Mouse (Mus musculus) fat pad, adult 2 months (tissue): ENCODE measurements around the gene Slmap.
"Not testable (repeated sequence)": the region's sequence is repeated elsewhere in the genome, so short reads cannot be mapped to it uniquely, and the experiment has no call there.

ENCODE experiments used
- DNase-seq: peaks from one replicate; pipeline ENCODE4 v3.0.0-alpha.2; 2011; ENCODE audit warnings: low read depth, low spot score; ENCODE audit errors: extremely low read depth

Slmap gene

GRCm38 (mm10) chr14:26533267-26533666 lies 1.5 kb downstream of the Slmap start:
- no peak for DNase-seq

- no peak for DNase-seq
Measured at GRCm38 (mm10) chr14:26532752-26533151, 2.0 kb downstream of the Slmap start.

GRCm38 (mm10) chr14:26531410-26532313 lies 3.1 kb downstream of the Slmap start:
- DNase-seq, result no peak

DNA sequence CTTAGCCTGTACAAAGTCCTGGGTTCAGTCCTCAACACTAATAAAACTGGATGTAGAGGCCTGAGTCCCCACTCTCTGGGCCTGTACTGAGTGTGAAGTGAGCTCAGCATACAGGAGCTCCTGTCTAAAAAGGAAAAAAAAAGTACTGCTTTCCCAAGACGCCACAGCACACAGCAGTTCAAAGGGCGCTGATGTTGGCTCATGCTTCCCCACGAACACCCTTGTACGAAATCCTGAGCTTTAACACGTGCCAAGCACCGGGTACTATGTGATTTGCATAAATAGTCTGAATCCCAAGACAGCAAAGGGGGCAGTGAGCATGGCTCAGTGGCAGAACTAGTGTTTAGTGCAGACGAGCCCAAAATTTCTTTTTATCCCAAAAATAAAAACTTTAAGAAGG lies 4.4 kb downstream of the Slmap start:
- DNase-seq, result no peak

DNA sequence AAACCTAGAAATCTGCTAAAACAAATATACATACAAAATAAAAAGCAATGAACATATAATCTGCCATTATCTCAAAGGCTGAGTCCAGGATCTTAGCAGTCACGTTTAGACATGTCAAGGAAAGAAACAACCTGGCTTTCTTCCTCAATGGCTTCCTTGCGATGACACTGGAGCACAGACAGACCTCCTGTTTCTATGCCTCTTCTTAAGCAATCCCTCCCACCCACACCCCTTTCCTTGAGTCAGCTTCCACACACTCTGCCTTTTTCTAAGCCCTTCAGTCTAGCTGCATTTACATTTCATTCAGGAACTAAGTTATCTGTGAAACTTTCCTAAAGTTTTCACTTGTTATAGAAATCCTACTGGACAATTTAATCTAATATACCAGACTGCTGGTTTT lies 6.4 kb downstream of the Slmap start:
- DNase-seq, result peak; percentile 86

DNA sequence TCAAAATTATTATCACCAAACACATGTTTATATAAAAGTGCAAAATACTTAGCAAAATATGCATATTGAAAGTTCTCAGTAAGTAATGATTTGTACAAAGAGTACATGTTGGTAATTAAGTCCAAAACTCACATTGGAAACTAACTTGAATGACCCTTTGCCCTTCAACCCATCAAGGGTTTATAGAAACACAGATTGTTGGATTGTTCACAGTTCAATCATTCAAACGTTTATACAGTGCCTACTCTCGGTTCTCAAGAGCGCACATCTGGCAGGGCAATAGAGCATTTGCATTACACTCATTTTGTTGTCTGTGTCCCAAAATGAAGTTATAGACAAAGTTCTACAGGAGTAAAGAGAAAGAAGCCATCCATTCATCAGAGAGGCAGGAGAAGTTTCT lies 8.8 kb downstream of the Slmap start:
- DNase-seq, result no peak

GRCm38 (mm10) chr14:26523082-26523481 lies 11.6 kb downstream of the Slmap start:
- no peak for DNase-seq

- DNase-seq, result no peak
Measured at GRCm38 (mm10) chr14:26519831-26520230, 14.9 kb downstream of the Slmap start.

DNA sequence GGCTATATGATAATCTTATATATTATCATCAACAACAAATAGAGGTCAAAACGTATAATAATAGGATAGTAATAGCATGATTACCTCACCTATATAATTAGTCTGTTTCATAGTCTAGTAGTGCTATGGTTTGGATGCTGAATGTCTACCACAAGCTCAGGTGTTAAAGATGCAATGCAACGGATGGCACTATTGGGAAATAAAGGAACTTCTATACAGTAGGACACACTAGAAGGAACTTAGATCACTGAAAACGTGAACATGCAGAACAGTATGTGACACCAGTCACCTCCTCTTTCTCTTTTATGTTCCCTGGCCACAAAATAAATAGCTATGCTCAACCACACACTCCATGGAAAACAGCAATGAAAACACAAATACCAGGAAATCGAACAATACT lies 16.9 kb downstream of the Slmap start:
- DNase-seq, result no peak

GRCm38 (mm10) chr14:26516232-26516631 lies 18.5 kb downstream of the Slmap start:
- DNase-seq, result not testable (repeated sequence)

DNA sequence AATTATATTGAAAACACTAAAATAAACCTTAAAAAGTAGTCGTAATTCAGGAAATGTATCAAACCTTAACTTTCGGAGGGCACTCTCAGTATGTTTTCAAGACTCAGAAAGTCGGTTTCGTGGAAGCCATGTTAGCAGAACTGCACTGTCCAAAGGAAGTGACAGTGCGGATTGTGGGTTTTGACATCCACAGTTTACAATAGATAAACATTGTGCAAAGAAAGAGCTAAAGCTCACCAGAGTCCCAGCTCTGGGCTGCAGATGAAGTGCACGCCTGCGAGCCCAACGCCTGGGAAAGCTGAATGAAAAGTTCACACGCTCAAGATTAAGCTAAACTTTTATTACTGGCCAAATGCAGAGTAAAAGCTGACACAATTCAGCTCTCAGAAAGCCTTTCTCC lies 18.9 kb downstream of the Slmap start:
- no peak for DNase-seq

GRCm38 (mm10) chr14:26510545-26510944 lies 24.2 kb downstream of the Slmap start:
- no peak for DNase-seq

DNA sequence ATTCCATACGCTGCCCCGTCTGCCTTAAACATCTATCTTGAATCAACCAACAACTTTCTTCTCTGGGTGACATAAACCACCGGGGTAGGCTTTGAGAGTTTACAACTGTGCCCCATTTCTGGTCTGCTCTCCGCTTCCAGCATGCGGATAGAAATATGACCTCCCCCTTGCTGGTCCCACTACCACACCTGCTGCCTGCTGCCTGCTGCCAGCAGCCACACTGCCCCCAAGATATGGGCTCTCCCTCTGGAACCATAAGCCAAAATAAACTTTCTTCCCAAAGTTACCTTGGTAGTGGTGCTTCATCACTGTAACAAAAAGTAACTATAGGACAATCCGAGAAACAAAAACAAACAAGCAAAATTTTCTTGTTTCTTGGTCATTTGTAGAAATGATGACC lies 26.6 kb downstream of the Slmap start:
- DNase-seq, result no peak

DNA sequence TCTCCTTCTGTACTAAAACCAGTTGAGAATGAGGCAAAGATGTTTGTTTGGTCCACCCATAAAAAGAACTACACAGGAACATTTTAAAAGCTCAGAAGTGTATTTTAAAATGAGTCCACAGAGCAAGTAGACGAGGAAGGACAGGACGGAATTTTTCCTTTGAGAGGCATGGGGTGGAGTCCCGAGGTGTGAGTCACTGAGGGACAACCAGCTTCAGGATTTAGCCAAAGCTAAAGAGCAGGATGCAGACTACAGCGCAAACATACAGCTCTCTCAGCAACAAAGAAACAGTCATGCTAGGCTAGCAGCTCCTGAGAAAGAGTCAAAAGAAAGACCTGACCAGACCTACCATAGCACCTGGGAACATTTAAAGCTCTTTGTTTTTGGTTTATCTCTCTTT lies 27.4 kb downstream of the Slmap start:
- no peak for DNase-seq

DNA sequence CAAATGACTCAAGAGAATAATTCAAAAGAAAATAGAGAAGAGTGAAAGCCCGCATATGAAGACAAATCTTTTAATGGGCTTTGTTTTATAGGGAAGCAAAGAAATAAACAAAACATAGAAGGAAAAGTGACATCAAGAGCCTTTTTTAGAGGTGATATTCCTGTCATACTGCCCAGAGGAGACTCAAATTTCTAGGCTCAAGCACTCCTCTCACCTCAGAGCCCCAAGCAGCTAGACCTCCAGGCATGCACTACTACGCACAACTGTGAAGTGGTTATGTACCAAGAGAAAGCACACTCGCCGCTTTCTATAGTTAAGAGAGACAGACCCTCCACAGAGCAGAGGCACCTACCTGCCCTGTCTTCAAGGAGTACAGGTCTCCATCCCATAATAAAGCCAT lies 30.2 kb downstream of the Slmap start:
- DNase-seq, result no peak

DNA sequence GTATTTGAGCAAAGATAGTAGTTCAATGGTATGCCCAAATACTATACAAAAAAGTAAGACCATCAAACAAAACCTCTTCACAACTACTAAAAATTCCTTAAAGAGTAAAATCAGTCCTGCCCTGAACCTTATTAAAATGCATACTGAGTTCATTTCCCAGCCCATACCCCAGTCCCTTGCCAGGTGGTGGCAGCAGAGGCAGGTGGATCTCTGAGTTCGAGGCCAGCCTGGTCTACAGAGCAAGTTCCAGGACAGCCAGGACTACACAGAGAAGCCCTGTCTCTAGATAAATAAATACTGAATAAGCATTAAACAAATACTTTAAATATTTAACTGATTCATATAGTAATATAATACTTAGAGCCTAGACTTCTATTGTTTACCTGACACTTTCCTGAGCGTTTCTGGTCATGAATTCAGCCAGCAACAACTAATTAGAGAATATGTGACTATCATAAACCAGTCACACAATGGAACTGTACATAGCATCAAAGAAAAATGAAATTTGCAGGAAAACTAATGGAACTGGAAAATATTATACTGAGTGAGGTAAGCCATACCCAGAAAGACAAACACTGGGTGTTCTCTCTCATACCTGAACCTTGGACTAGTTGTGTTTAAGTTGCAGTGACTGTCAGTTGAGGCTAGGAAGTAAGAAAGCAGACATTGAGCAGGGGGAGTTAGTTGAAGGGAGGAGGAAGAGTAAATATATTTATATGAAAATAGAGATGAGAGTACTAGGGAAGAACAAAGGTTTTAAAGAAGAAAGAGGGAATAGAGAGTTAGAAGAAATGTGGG lies 34.4 kb downstream of the Slmap start:
- DNase-seq, result no peak

DNA sequence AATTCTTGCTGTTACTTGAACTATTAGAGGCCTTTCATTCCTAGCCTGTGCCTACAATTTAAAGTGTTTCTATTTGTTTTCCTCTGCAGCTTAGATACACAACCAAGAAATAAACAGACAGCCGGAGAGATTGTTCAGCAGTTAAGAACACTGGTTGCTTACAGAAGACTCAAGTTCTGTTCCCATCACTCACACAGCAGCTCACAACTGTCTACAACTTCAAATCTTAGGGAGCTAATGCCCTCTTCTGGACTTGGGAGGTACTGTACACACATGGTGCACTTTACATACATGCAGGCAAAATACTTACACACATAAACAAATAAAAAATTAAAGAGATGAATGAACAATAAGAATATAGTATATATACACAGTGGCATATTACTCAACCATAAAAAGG lies 39.7 kb downstream of the Slmap start:
- DNase-seq, result no peak

DNA sequence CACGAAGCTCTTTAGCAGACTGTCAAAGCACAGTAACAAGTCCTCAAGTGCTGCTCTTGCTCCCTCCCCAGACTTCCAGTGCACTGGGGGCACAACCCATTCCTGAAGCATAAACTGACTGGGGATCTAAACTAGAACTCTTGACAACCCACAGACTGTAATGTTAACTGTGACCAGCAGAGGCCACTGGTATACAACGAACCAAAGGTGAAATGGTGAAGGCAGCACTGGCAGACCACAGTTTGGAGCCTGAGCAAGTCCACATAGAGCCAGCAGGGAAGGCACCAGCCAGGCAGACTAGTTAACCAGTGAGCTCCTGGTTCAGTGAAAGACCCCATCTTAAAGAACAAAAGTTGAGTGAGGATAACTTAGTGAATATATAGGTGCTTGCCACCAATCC lies 43.6 kb downstream of the Slmap start:
- DNase-seq, result no peak

GRCm38 (mm10) chr14:26488329-26489020 lies 46.3 kb downstream of the Slmap start:
- no peak for DNase-seq

DNA sequence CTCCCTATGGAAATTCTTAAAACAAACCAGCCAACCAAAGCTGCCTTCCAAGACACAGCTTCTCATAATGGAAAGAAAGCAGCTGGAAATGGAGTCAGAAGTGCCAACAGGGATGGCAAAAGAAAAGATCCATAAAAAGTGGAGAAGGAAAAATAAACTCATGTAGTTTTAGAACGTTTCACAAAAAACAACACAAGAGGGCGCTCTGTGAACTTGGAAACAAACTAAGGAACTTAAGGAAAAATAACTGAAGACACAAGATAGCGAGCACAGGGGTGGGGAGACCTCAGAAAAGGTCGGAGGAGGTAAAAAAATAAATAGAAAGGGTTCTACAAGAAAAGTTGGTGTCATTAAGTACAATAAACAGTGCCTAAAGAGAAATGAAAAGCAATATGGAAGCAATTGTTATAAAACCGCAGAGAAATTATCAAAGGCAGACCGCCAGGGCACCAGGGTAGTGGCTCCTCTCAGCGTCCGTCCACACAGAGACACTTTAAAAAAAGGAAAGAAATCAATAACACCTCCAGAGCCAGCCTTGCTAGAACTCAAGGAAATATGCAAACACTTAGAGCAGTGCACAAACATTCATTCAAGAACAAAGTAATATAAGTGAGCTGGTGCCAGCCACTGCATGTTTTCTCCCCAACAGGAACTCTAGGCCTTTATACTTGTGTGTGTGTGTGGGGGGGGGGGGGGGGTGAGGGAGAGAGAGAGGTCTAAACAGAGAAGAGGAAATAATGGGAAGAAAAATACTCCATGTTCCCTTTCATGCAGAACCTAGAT lies 48.1 kb downstream of the Slmap start:
- no peak for DNase-seq

DNA sequence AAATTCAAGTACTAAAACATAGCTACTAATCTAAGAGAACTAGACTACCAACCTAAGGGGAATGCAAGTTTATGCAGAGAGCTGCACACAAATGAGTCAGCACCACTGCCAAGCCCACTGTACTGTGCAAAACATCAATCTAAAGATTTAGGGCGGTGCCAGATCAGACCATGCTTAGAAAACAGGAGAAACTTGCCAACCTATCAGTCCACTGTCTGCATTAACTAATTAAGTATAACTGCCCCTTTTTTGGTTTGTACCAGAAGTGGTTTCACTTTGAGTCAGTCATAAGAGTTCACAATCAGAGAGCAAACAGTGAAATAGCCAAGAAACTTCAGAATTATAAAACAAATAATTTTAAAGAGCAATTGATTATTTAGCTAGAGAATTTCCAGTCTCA lies 53.3 kb downstream of the Slmap start:
- DNase-seq, result no peak
